Mouse (Mus musculus): ENCODE data around the gene Slc47a2.

GRCm38 (mm10) chr11:61266551-61267533, 75.8 kb downstream of the Slc47a2 start, which contains the start of gene Aldh3a2:
- TF ChIP-seq POLR2A (IDR thresholded peaks at IDR 0.05; ENCODE audit: control insufficient read depth, low read depth, low read length), result peak; percentile 93
- TF ChIP-seq CTCF (IDR thresholded peaks at IDR 0.05; ENCODE audit: control insufficient read depth, insufficient read depth, insufficient replicate concordance, low read depth, low read length), result no peak
